Mouse (Mus musculus) hindbrain, postnatal 0 days (tissue): ENCODE data around the gene Bzw1. TPM values are rescaled to one million over a fixed set of nuclear protein-coding genes. Genes with fewer than 3 reads are reported as not detected.
"Not testable (repeated sequence)": the region's sequence is repeated elsewhere in the genome, so short reads cannot be mapped to it uniquely, and the experiment has no call there.

ENCODE experiments used
- ATAC-seq: fragments of 200-750 bp; cut with Nextera tagmentation; 2 replicates; pipeline ENCODE4 v1.8.0; 2017; ENCODE audit warnings: mild to moderate bottlenecking, moderate TSS enrichment, moderate library complexity
- DNase-seq: peaks from one replicate; pipeline ENCODE4 v3.0.0-alpha.2; 2015; ENCODE audit warnings: low spot score
- H3K27ac ChIP-seq: fragments of 300-500 bp; sonication (generic); 2 replicates; pipeline ENCODE4 v1.5.1; 2014; ENCODE audit warnings: mild to moderate bottlenecking
- H3K27me3 ChIP-seq: fragments of 300-500 bp; sonication (generic); 2 replicates; pipeline ENCODE4 v1.6.1; 2014; ENCODE audit warnings: low read length, mixed read lengths; ENCODE audit not compliant: insufficient read depth
- H3K36me3 ChIP-seq: fragments of 300-500 bp; sonication (generic); 2 replicates; pipeline ENCODE4 v1.6.1; 2014; ENCODE audit warnings: low read length, mixed read lengths; ENCODE audit not compliant: insufficient read depth
- H3K4me1 ChIP-seq: fragments of 300-500 bp; sonication (generic); 2 replicates; pipeline ENCODE4 v1.6.1; 2014; ENCODE audit warnings: antibody characterized with exemption, low read length, mixed read lengths; ENCODE audit not compliant: insufficient read depth
- H3K4me2 ChIP-seq: fragments of 300-500 bp; sonication (generic); 2 replicates; pipeline ENCODE4 v1.6.1; 2014; ENCODE audit warnings: low read depth, mild to moderate bottlenecking, low read length, moderate library complexity, mixed read lengths
- H3K4me3 ChIP-seq: fragments of 300-500 bp; sonication (generic); 2 replicates; pipeline ENCODE4 v1.5.1; 2014; ENCODE audit warnings: low read length
- H3K9ac ChIP-seq: fragments of 300-500 bp; sonication (generic); replicated peaks from 2 replicates; pipeline ENCODE4 v1.6.1; 2014; ENCODE audit warnings: mild to moderate bottlenecking, low read length, moderate library complexity, mixed read lengths
- H3K9me3 ChIP-seq: fragments of 300-500 bp; sonication (generic); 2 replicates; pipeline ENCODE4 v1.6.1; 2016; ENCODE audit warnings: low read length, mixed read lengths
- CTCF ChIP-seq: IDR thresholded peaks from 2 replicates; pipeline ENCODE4 v1.5.1; 2016; ENCODE audit warnings: antibody characterized with exemption, control low read depth, low read depth
- WGBS: fragments of 180-500 bp; shearing (Covaris S2); extraction: QIAGEN DNeasy Blood & Tissue Kit; methylation state at CpG from one replicate; pipeline ENCODE4 v1.1.7; 2014; 5-methylcytosine and 5-hydroxymethylcytosine counted together
- polyA plus RNA-seq: library from polyadenylated mRNA; unstranded; fragments of >200 nt; fragmentation: Nextera tagmentation; extraction: Ambion mirVana; gene quantifications from 2 replicates; pipeline ENCODE4 v1.2.1, GENCODE M21; 2015
- total RNA-seq: library from RNA; depleted of rRNA; stranded (reverse); fragments of >200 nt; gene quantifications from 2 replicates; pipeline ENCODE4 v1.2.3, GENCODE M21; 2014

Bzw1 gene
- total and polyA plus RNA-seq, 2 experiments from 2014 or later, result 162 to 352 TPM

- Histone ChIP-seq H3K36me3 (no peaks in the 10 kb centered on the region), H3K9ac (no peak overlapping the region), H3K27me3 (no peaks in the 10 kb centered on the region), H3K4me1 (no peaks in the 10 kb centered on the region), H3K9me3 (no peaks in the 10 kb centered on the region), H3K4me2 (no peak overlapping the region), H3K27ac (no peak overlapping the region), H3K4me3 (no peak overlapping the region)
- ATAC-seq (no peak), DNase-seq (no peak)
- TF ChIP-seq CTCF, result no peak
- WGBS, result 79% methylated on average over 19 of the region's 19 CpGs
Observed at GRCm38 (mm10) chr1:58358958-58359901, 33.5 kb upstream of the Bzw1 start.

GRCm38 (mm10) chr1:58362296-58362695, 30.4 kb upstream of the Bzw1 start:
- ATAC-seq (no peak), DNase-seq (no peak)
- Histone ChIP-seq H3K36me3 (no peaks in the 10 kb centered on the region), H3K4me1 (no peaks in the 10 kb centered on the region), H3K27ac (no peak overlapping the region), H3K4me3 (no peak overlapping the region), H3K4me2 (no peak overlapping the region), H3K9ac (no peak overlapping the region), H3K9me3 (no peaks in the 10 kb centered on the region), H3K27me3 (no peaks in the 10 kb centered on the region)
- TF ChIP-seq CTCF, result no peak
- WGBS, result 62% methylated on average over 4 of the region's 4 CpGs

DNA sequence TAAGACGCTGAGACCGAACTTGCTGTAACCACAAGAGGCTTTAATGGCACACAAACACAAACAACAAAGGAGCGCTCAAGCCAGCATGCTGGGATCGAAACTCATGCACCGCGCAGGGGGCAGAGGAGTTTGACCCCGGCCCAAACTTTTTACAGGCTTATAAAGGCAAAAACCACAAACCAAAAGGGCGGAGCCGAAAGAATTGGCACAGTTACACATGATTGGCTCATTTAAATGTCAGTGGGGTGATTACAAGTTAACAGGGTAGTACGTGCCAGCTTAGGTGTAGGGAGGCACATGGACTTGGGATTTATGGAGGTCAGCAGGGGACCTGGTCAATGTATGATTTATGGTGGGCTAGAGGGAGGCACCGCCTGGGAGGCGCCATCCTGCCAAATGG, 28.1 kb upstream of the Bzw1 start:
- Histone ChIP-seq H3K9ac (no peak overlapping the region), H3K27me3 (no peaks in the 10 kb centered on the region), H3K4me3 (no peak overlapping the region), H3K4me1 (no peaks in the 10 kb centered on the region), H3K27ac (no peak overlapping the region), H3K36me3 (no peaks in the 10 kb centered on the region), H3K9me3 (no peaks in the 10 kb centered on the region), H3K4me2 (no peak overlapping the region)
- no peak for TF ChIP-seq CTCF
- ATAC-seq (no peak), DNase-seq (no peak)
- 85% methylated on average over 12 of the region's 12 CpGs for WGBS

- Histone ChIP-seq H3K27me3 (no peaks in the 10 kb centered on the region), H3K9me3 (no peaks in the 10 kb centered on the region), H3K4me1 (no peaks in the 10 kb centered on the region), H3K4me2 (no peak overlapping the region), H3K36me3 (no peaks in the 10 kb centered on the region), H3K27ac (no peak overlapping the region), H3K4me3 (no peak overlapping the region), H3K9ac (no peak overlapping the region)
- 97% methylated on average over 3 of the region's 3 CpGs for WGBS
- DNase-seq (no peak), ATAC-seq (no peak)
- TF ChIP-seq CTCF, result no peak
Observed at GRCm38 (mm10) chr1:58365829-58366228, 26.9 kb upstream of the Bzw1 start.

- TF ChIP-seq CTCF, result no peak
- 83% methylated on average over 12 of the region's 12 CpGs for WGBS
- H3K4me3 ChIP-seq, result no peak overlapping the region
- no peak overlapping the region for H3K27ac ChIP-seq
- H3K9ac ChIP-seq, result no peak overlapping the region
- no peak overlapping the region for H3K4me2 ChIP-seq
- no peaks in the 10 kb centered on the region for H3K27me3 ChIP-seq
- DNase-seq (no peak), ATAC-seq (no peak)
- H3K9me3 ChIP-seq, result no peaks in the 10 kb centered on the region
- H3K36me3 ChIP-seq, result no peaks in the 10 kb centered on the region
- H3K4me1 ChIP-seq, result no peaks in the 10 kb centered on the region
Observed at GRCm38 (mm10) chr1:58366737-58367471, 25.8 kb upstream of the Bzw1 start.

- no peak for ATAC-seq
- 78% methylated on average over 2 of the region's 2 CpGs for WGBS
Observed at GRCm38 (mm10) chr1:58369716-58370115, 23.0 kb upstream of the Bzw1 start.

DNA sequence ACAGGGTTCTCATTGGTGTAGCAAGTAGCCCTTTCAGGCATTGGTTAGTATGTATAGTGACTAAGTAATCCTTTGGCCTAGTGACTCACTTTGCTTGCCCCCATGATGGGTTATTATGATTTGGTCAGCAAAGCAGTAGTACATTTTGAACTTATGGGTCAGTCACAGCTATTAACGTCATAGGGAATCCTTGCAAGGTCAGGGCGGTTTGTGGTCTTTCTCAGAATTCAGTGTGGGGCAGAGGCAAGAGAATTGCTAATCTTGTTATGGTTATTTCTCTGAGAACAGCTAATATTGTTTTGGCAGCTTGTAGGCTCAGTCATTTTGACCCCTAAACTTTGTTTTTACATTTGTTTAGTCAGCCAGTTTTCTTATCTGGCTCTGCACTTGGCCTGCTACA, 18.4 kb upstream of the Bzw1 start:
- not testable (repeated sequence) for H3K4me1 ChIP-seq, ATAC-seq, DNase-seq, H3K4me3 ChIP-seq, H3K27me3 ChIP-seq, H3K27ac ChIP-seq, H3K36me3 ChIP-seq, H3K9ac ChIP-seq, H3K9me3 ChIP-seq, H3K4me2 ChIP-seq
- 79% methylated on average over 2 of the region's 2 CpGs for WGBS

More at GRCm38 (mm10) chr1:58369716-58370115, 23.0 kb upstream of the Bzw1 start:
- Histone ChIP-seq H3K27ac (no peak overlapping the region), H3K4me3 (no peak overlapping the region), H3K4me2 (no peak overlapping the region), H3K9ac (no peak overlapping the region), H3K9me3 (no peaks in the 10 kb centered on the region), H3K27me3 (no peaks in the 10 kb centered on the region), H3K36me3 (no peaks in the 10 kb centered on the region), H3K4me1 (no peaks in the 10 kb centered on the region)
- DNase-seq, result no peak
- TF ChIP-seq CTCF, result no peak
